Mouse (Mus musculus): Measurements from ENCODE around the gene 9330161L09Rik.
"Not testable (repeated sequence)": the region's sequence is repeated elsewhere in the genome, so short reads cannot be mapped to it uniquely, and the experiment has no call there.

The 9330161L09Rik gene

GRCm38 (mm10) chr12:103407720-103408119 is at the start of gene 9330161L09Rik:
TSS of gene 9330161L09Rik (minus strand) at chr12:103407820.
- DNase-seq = no peak

DNA sequence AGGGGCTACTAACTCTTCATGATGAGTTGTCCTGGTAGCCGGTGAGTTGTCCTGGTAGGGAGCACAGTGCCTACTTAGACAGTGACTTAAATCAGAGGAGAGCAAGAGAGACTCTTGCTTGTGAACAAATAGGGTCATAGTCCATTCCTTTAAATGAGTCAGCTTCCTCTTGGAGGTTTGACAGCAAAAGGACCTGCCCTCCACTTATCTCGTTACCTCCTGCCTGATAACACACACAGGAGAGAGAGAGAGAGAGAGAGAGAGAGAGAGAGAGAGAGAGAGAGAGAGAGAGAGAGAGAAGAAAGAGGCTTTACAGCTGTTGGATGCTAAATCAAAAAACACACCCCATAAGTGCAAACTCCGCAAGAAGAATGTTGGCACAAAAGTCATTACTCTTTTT is 49.5 kb upstream of the 9330161L09Rik start, which contains the start of gene Ifi27l2b:
Gene Ifi27l2b (minus strand): TSS at position 84 of the 400 bp plus-strand sequence.
- DNase-seq = no peak

DNA sequence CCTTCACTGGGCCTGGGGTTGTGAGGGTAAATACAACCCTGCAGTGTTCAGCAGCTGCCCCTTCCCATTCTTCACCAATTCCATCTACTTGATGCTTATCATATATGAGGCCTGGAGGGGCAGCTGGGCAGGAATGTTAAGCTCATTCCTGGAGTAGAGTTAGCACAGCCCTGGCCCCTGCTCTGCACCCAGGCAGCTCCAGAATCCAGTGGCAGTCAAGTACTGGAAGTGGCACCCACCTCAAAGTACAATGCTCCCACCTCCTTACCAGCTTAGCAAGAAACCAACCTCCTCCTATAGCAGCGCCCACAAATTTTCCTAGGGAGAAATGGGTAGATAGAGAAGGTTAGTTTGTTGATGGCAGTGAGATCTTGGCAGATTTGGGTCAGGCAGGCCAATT is 49.1 kb upstream of the 9330161L09Rik start:
- not testable (repeated sequence) for DNase-seq

DNA sequence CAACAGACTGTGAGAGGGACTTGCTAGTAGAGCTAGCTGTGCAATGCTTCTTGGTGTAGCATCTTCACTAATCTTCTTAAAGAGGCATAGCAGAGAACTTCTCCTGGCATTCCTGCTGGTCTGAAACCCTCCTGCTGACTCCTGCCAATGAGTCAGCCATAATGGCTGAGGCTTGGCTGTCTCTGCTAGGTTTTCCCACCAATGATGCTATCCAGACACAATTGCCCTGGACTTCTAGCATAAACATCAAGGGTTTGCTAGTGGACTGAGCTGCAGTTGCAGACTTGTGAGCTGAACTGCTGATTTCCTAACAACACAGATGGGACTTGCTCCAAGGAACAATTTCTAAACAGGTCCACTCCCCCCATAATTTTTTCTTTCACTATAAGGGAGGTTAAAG is 45.7 kb upstream of the 9330161L09Rik start:
- DNase-seq = no peak

DNA sequence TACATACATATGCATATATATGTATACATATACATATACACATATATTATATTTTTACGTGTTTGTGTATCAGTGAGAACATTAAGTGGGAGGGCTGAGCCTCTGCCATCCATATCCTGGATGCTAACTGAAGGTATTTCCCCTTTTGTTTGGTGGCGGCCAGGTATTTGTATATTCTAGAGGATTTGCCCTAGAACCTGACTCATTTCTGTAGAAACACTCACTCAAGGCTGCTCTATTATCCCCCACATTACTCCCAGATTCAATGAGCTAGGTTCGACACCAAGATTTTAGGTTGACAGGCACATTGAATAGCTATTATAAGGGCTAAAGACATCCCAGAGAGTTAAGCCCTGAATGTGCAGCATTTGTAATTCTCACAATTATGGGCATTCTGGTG is 37.4 kb upstream of the 9330161L09Rik start:
- no peak for DNase-seq

- DNase-seq = not testable (repeated sequence)
Measured at GRCm38 (mm10) chr12:103444261-103444660, 36.6 kb upstream of the 9330161L09Rik start.

DNA sequence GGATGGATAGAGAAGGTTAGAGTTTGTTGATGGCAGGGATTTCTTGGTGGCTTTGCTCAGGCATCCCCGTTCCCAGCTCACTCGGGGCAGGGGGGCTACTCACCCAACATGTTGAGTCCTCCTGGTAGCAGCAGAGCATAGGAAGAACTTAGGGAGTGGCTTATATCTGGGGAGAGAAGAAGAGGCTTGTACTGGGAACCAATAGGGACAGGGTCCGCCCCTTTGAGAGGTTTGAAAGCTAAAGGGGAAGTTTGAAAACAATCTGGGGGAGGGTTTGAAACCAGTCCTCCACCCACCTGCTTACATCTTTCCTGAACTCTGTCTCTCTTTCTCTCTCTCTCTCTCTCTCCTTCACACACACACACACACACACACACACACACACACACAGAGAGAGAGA is 35.9 kb upstream of the 9330161L09Rik start, which contains the start of gene Ifi27l2a:
Gene Ifi27l2a (minus strand): TSS at position 157 of the 400 bp plus-strand sequence.
- DNase-seq = no peak

- DNase-seq = no peak
Measured at GRCm38 (mm10) chr12:103437601-103438000, 30.0 kb upstream of the 9330161L09Rik start.

- DNase-seq = no peak
Measured at GRCm38 (mm10) chr12:103434861-103435260, 27.2 kb upstream of the 9330161L09Rik start.

GRCm38 (mm10) chr12:103433986-103434731 is 26.5 kb upstream of the 9330161L09Rik start, which contains the start of gene Ifi27:
TSS of gene Ifi27 (plus strand) at chr12:103434211.
- DNase-seq = peak; percentile 81

DNA sequence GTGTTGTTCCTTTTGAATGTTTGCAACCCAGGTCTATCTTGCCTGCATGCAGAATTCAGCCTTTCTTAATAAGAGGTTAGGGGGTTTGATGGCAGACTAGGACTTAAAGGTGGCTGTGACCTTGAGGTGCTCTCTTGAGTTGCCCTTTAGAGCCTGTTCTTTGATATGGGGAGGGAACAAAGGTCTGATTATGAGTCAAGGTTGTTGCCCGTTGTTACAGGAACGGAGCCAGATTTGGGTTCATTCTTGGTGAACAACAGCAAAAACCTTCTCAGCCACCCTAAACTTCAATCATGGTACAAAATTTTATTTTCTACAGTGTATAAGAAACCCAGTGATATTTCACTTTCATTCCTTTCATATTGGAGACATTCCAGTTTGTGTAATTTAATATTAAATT is 25.8 kb upstream of the 9330161L09Rik start:
- no peak for DNase-seq

GRCm38 (mm10) chr12:103426710-103427109 is 19.1 kb upstream of the 9330161L09Rik start:
- DNase-seq = no peak

DNA sequence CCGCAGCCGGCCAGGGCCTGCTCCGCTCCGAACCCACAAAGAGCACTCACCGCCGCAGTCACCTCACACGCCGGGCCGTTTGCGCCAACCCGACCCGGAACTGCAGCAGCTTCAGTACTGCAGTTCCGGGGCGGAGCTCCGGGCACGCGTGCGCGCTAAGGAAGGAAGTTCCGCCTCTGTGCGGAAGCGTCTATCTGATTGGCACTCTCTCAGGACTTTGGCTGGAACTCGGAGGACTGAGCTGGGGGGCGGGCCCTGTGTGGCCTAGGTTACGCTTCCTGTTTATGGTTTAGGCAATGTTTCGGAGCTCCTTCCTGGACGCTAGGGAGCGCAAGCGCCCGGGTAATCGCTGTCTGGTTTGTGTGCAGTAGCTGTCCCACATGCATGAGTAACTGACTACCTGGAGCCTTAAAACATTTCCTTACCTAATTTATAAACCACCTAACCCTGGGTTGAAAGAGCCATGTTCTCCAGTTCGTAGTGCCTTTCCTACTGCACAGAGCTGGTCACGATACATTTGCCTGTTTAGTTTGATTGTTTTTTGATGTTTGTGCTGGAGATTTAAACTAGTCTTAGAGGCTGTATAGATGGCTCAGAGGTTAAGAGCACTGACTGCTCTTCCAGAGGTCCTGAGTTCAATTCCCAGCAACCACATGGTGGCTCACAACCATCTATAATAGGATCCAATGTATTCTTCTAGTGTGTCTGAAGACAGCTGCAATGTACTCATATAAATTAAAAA is 18.3 kb upstream of the 9330161L09Rik start, which contains the start of gene Ddx24:
Gene Ddx24 (minus strand): TSS at position 102 of the 742 bp plus-strand sequence.
- DNase-seq = peak; percentile 98 to 99

DNA sequence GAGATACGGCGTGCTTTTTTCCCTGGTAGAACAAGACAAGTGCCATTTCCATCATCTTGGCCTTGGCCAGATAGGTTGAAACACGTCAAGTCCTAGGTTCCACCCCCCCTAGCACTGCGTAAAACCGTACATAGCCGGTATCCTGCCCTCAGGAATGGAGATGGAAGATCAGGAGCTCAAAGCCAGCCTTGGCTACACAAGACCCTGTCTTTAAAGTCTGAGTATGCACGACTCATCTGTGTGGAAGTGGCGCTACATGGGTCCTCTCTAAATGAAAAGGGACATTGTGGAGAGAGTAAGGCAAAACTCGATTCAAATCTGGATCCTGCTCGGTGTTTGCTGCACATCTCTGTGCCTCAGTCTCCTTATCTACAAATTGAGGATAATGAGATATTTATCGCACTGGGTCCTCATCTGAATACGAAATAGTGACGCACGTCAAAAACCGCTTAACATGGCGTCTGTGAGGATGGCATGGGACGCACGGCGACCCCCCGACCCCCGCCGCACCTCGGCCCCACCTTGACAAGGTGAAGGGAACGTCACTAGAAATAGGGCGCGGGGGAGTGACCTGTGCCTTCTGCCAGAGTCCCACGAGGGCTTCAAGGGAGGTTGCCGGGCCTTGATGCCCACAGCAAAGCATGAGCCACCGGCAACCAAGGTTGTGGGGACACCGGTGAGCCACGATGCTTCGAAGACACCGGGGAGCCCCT is 17.6 kb upstream of the 9330161L09Rik start:
- DNase-seq = no peak

GRCm38 (mm10) chr12:103408144-103408543 is 524 bp upstream of the 9330161L09Rik start:
- no peak for DNase-seq

DNA sequence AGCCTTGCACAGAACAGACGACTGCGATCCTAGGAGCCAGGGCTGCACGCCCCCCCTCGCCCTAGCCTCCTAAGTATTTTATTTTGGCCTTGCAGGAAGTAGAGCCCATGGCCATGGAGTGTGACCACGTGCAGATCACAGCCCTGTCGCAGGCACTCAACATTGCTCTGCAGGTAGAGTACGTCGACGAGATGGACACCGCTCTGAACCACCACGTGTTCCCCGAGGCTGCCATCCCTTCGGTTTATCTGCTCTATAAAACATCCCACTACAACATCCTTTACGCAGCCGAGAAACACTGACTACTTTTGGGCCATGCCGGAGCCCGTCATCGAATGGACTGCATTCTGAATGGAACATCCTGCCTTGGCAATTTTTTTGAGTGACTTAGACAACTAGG is 3.5 kb downstream of the 9330161L09Rik start:
- DNase-seq = no peak

DNA sequence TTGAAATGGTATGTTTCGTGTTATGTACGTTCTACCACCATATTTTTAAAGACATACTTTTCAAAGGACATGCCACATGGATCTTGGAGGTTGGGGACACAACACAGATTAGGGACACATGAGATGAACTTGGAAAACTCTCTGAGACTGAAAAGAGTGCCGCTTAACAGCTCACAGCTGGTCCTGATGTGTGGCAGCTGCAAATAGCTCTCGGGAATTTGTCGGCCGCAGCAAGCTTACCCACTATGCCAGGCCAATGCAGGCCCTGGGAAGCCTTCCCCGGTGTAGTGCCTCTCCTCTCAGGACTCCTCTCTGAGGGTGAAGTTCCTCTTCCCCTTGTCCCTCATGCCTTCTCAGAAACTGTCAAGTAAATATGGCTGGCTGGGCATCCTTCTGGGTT is 10.9 kb downstream of the 9330161L09Rik start:
- peak; percentile 43 to 77 for DNase-seq

DNA sequence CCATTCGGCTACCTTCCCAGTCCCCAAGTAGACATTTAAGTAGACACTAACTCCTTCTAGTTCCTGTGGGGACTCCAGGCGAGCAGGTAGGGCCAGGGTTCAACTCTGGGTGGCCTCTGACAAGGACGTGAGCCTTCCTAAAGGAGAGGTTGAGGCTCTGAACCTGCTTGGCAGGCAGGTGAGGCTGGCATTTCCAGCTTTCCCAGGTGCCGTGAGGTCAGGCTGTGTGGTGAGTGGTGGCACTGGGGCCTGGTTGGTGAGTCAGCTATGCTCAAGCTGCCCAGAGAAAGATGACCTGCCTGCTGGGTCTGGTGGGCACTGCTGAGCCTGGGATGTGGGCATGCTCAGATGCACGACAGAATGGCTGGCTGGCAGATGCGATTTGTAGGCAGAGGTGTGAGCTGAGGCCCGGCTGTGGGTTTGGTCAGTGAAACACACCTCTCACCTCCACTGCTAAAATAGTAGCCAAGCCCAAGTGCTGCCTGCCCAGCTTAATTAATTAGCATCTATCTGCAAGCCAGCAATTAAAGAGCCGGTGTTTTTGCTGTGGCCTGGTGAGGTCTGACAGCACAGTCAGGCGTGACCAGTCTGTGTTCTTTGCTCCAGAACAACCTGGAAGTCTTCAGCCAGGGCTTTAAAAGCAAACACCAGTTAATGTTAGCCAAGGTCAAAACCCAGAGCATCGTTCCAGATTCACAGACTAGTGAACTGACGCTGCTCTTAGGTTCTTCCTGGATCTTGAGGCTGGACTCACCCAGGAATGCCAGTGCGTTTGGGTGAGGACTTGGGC is 11.9 kb downstream of the 9330161L09Rik start:
- no peak for DNase-seq

DNA sequence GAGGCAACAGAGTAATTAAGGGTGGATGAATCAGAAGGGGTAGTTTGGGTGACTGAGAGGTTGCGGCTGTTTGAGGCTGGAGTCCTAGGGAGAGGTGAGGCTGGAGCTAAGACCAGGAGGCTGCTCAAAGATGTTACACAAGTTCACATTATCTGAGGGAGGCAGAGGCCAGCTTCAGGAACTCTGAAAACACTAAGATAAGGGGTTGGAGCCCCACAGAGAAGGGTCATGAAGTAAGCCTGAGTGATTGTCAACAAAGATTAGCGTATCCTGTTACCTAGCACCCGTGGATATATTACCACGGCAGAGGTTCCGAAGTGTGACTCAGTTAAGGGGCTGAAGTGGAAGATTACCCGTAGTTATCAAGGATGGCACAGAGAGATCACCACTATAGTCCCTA is 14.1 kb downstream of the 9330161L09Rik start:
- no peak for DNase-seq

- no peak for DNase-seq
Measured at GRCm38 (mm10) chr12:103391098-103391497, 16.5 kb downstream of the 9330161L09Rik start.

DNA sequence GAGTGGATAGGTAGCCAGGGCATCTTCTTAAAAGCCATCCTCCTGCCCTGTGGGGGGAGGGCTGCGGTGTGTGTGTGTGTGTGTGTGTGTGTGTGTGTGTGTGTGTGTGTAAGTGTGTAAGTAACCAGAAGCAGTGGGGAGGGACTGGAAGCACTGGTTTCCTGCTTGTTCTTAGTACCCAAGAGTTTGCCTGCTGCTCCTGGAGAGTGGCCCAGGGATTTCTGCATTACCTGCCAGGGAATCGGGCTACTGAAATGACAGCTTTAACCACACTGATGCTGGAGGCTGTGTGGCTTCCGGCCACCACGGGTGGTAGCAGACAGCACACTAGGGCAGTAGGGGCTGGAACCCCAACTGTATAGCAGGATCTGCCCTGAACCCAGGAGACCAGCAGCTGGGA is 17.6 kb downstream of the 9330161L09Rik start:
- DNase-seq = no peak

GRCm38 (mm10) chr12:103389348-103389727 is 18.3 kb downstream of the 9330161L09Rik start:
- DNase-seq = no peak
